Mouse (Mus musculus) embryonic facial prominence, embryonic 13.5 days (tissue): ENCODE results near the gene Tmcc3. TPM values are rescaled to one million over a fixed set of nuclear protein-coding genes. Genes with fewer than 3 reads are reported as not detected.

Source experiments
- ATAC-seq: fragments of 200-750 bp; cut with Nextera tagmentation; 2 replicates; pipeline ENCODE4 v1.8.0; 2017; ENCODE audit warnings: low read depth; ENCODE audit not compliant: insufficient number of reproducible peaks, insufficient read depth, low FRiP score, low TSS enrichment
- H3K27ac ChIP-seq: fragments of 300-500 bp; sonication (generic); 2 replicates; pipeline ENCODE4 v1.5.1; 2015; ENCODE audit warnings: moderate library complexity, mild to moderate bottlenecking, inconsistent platforms
- H3K27me3 ChIP-seq: fragments of 300-500 bp; sonication (generic); 2 replicates; pipeline ENCODE4 v1.6.1; 2015; ENCODE audit warnings: mild to moderate bottlenecking, inconsistent platforms
- H3K36me3 ChIP-seq: fragments of 300-500 bp; sonication (generic); 2 replicates; pipeline ENCODE4 v1.6.1; 2015; ENCODE audit warnings: mild to moderate bottlenecking, inconsistent platforms
- H3K4me1 ChIP-seq: fragments of 300-500 bp; sonication (generic); 2 replicates; pipeline ENCODE4 v1.6.1; 2015; ENCODE audit warnings: inconsistent platforms
- H3K4me2 ChIP-seq: fragments of 300-500 bp; sonication (generic); 2 replicates; pipeline ENCODE4 v1.6.1; 2015; ENCODE audit warnings: moderate library complexity, mild to moderate bottlenecking, inconsistent platforms
- H3K4me3 ChIP-seq: fragments of 300-500 bp; sonication (generic); 2 replicates; pipeline ENCODE4 v1.5.1; 2015; ENCODE audit warnings: mild to moderate bottlenecking, inconsistent platforms
- H3K9ac ChIP-seq: fragments of 300-500 bp; sonication (generic); 2 replicates; pipeline ENCODE4 v1.6.1; 2015; ENCODE audit warnings: mild to moderate bottlenecking, inconsistent platforms
- H3K9me3 ChIP-seq: fragments of 300-500 bp; sonication (generic); 2 replicates; pipeline ENCODE4 v1.6.1; 2016; ENCODE audit warnings: inconsistent platforms
- WGBS: fragments of 180-500 bp; shearing (Covaris S2); methylation state at CpG from one replicate; pipeline ENCODE4 v1.1.7; 2015; ENCODE audit warnings: mixed read lengths; 5-methylcytosine and 5-hydroxymethylcytosine counted together
- polyA plus RNA-seq: library from polyadenylated mRNA; unstranded; fragments of >200 nt; fragmentation: Nextera tagmentation; extraction: Ambion mirVana; gene quantifications from 2 replicates; pipeline ENCODE4 v1.2.1, GENCODE M21; 2015

Gene Tmcc3
- polyA plus RNA-seq, 1 experiment from 2014 or later, result 5.9 TPM

- no peak overlapping the region for H3K27ac ChIP-seq
- no peak for ATAC-seq
- no peaks in the 10 kb centered on the region for H3K36me3 ChIP-seq
- H3K27me3 ChIP-seq, result peaks cover 4% of the 10 kb centered on the region; the same call in 1 of the 2 replicates
- no peak overlapping the region for H3K4me2 ChIP-seq
- H3K9ac ChIP-seq, result no peak overlapping the region
- H3K4me3 ChIP-seq, result no peak overlapping the region
- WGBS, result 76% methylated on average over 8 of the region's 8 CpGs
- peaks cover 10% of the 10 kb centered on the region for H3K4me1 ChIP-seq
- 0 out of 2 replicates have a peak, but pooled peaks cover 3% of the 10 kb centered on the region for H3K9me3 ChIP-seq
Observed at GRCm38 (mm10) chr10:94461871-94462270, 150.1 kb downstream of the Tmcc3 start.

- Histone ChIP-seq H3K27ac (no peak overlapping the region), H3K4me3 (no peak overlapping the region), H3K27me3 (peaks cover 2% of the 10 kb centered on the region; the same call in 1 of the 2 replicates), H3K4me2 (no peak overlapping the region), H3K9me3 (0 out of 2 replicates have a peak, but pooled peaks cover 3% of the 10 kb centered on the region), H3K36me3 (no peaks in the 10 kb centered on the region), H3K9ac (no peak overlapping the region), H3K4me1 (peaks cover 8% of the 10 kb centered on the region)
- ATAC-seq, result no peak
- 74% methylated on average over 15 of the region's 15 CpGs for WGBS
Observed at GRCm38 (mm10) chr10:94462386-94463064, 150.8 kb downstream of the Tmcc3 start.

DNA sequence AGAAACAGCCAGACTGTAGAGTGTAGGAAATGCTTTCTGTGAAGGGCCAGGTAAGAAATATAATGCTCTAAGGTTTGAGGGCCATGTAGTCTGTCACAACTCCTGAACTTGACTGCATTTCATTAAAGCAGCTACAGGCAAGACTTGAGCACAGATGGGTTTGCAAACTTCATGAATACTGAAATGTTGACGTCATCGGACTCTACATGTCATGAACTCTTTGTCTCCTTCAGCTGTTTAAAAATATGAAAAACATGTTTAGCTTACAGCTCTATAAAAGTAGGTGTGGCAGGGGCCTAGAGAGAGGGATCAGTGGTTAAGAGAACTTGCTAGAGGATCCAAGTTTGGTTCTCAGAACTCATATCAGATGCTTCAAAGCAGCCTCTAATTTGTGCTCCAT is 151.7 kb downstream of the Tmcc3 start:
- no peak for ATAC-seq
- Histone ChIP-seq H3K27ac (no peak overlapping the region), H3K9ac (no peak overlapping the region), H3K27me3 (peaks cover 2% of the 10 kb centered on the region; the same call in 1 of the 2 replicates), H3K4me3 (no peak overlapping the region), H3K36me3 (no peaks in the 10 kb centered on the region), H3K4me2 (no peak overlapping the region), H3K4me1 (peaks cover 4% of the 10 kb centered on the region; the same call in 1 of the 2 replicates), H3K9me3 (0 out of 2 replicates have a peak, but pooled peaks cover 3% of the 10 kb centered on the region)
- WGBS, result 67% methylated on average over 2 of the region's 2 CpGs

- H3K27me3 ChIP-seq, result no peaks in the 10 kb centered on the region
- H3K4me2 ChIP-seq, result no peak overlapping the region
- no peaks in the 10 kb centered on the region; the same call in 1 of the 2 replicates for H3K4me1 ChIP-seq
- no peak overlapping the region for H3K9ac ChIP-seq
- no peak for ATAC-seq
- no peak overlapping the region for H3K4me3 ChIP-seq
- WGBS, result 88% methylated on average over 6 of the region's 6 CpGs
- H3K9me3 ChIP-seq, result 0 out of 2 replicates have a peak, but pooled peaks cover 3% of the 10 kb centered on the region
- H3K36me3 ChIP-seq, result no peaks in the 10 kb centered on the region
- H3K27ac ChIP-seq, result no peak overlapping the region
Observed at GRCm38 (mm10) chr10:94465646-94466045, 153.9 kb downstream of the Tmcc3 start.

DNA sequence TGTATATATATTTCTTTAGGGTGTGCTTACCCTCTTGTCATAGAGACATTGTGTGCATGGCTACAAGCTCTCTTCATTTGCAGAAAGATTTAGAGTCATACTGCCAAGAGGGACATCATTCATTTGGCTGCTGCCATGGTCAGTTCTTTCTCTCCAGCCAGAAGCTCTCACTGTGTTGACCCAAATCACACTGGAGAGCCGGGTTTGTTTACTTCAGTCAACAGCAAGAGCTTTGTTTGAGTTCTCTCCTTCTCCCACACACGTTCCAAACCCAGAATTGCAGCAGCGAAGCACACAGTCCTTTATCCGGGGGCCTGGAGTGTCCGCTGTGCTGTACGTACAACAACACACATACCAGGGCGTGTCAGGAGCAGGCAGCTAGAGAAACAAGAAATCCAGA is 154.6 kb downstream of the Tmcc3 start:
- no peak overlapping the region for H3K4me2 ChIP-seq
- H3K9ac ChIP-seq, result no peak overlapping the region
- no peaks in the 10 kb centered on the region for H3K27me3 ChIP-seq
- no peak for ATAC-seq
- H3K9me3 ChIP-seq, result 0 out of 2 replicates have a peak, but pooled peaks cover 2% of the 10 kb centered on the region
- no peak overlapping the region for H3K27ac ChIP-seq
- H3K4me3 ChIP-seq, result no peak overlapping the region
- 76% methylated on average over 7 of the region's 7 CpGs for WGBS
- H3K4me1 ChIP-seq, result no peaks in the 10 kb centered on the region; the same call in 1 of the 2 replicates
- no peaks in the 10 kb centered on the region for H3K36me3 ChIP-seq

- ATAC-seq, result no peak
- H3K27me3 ChIP-seq, result no peaks in the 10 kb centered on the region
- H3K27ac ChIP-seq, result no peak overlapping the region
- no peak overlapping the region for H3K4me2 ChIP-seq
- 66% methylated on average over 8 of the region's 8 CpGs for WGBS
- H3K4me3 ChIP-seq, result no peak overlapping the region
- no peak overlapping the region for H3K9ac ChIP-seq
- H3K9me3 ChIP-seq, result no peaks in the 10 kb centered on the region
- no peaks in the 10 kb centered on the region for H3K4me1 ChIP-seq
- H3K36me3 ChIP-seq, result no peaks in the 10 kb centered on the region
Observed at GRCm38 (mm10) chr10:94471487-94471886, 159.7 kb downstream of the Tmcc3 start.

DNA sequence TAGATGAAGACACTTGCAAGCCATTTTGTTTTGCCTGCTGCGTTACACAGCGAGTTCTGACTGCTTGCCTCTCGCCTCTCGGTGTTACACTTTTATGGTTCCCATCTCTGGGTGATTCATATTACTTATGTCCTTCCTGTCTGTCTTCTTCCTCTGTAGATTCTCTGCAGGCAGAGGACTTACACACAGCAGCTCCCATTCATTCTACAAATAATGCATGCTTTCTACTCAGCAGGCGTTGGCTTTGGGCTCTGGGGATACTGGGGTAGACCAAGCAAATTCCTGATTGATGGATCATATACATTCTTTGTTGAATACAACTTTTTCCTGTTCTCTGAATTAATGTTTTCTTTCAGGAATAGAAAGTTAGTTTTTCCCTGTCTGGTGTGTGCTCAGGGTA is 161.8 kb downstream of the Tmcc3 start:
- no peak for ATAC-seq
- Histone ChIP-seq H3K27ac (no peak overlapping the region), H3K4me3 (no peak overlapping the region), H3K9me3 (no peaks in the 10 kb centered on the region), H3K36me3 (no peaks in the 10 kb centered on the region), H3K4me1 (no peaks in the 10 kb centered on the region), H3K9ac (no peak overlapping the region), H3K27me3 (no peaks in the 10 kb centered on the region), H3K4me2 (no peak overlapping the region)
- 74% methylated on average over 5 of the region's 5 CpGs for WGBS

- H3K36me3 ChIP-seq, result no peaks in the 10 kb centered on the region
- no peaks in the 10 kb centered on the region for H3K9me3 ChIP-seq
- ATAC-seq, result no peak
- no peaks in the 10 kb centered on the region for H3K4me1 ChIP-seq
- H3K4me2 ChIP-seq, result no peak overlapping the region
- no peak overlapping the region for H3K9ac ChIP-seq
- 88% methylated on average over 5 of the region's 5 CpGs for WGBS
- H3K27me3 ChIP-seq, result no peaks in the 10 kb centered on the region
- no peak overlapping the region for H3K27ac ChIP-seq
- no peak overlapping the region for H3K4me3 ChIP-seq
Observed at GRCm38 (mm10) chr10:94474185-94474584, 162.4 kb downstream of the Tmcc3 start.

- peaks cover 6% of the 10 kb centered on the region; the same call in 1 of the 2 replicates for H3K9me3 ChIP-seq
- H3K9ac ChIP-seq, result no peak overlapping the region
- H3K36me3 ChIP-seq, result no peaks in the 10 kb centered on the region
- WGBS, result 84% methylated on average over 13 of the region's 13 CpGs
- H3K27me3 ChIP-seq, result no peaks in the 10 kb centered on the region
- H3K27ac ChIP-seq, result no peak overlapping the region
- H3K4me1 ChIP-seq, result no peaks in the 10 kb centered on the region
- no peak for ATAC-seq
- H3K4me2 ChIP-seq, result no peak overlapping the region
- H3K4me3 ChIP-seq, result no peak overlapping the region
Observed at GRCm38 (mm10) chr10:94477366-94478225, 165.8 kb downstream of the Tmcc3 start.

DNA sequence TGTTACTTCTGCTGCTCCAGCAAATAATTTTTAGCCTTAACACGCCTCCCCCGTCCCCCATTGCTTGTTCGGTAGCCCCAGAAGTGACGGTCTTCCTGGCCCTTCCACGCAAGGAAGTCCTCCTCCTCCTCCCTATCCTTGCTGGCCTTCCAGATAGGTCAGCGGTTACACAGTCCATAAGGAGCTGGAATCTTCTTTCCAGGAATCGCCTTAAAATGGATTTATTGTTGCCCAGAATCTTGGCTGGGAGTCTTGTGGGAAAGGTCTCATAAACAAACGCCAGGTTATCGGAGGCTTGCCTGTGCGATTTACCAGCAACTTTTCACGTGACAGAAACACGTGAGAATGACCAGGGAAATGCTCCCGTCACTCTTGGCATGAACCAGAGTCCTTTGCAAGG is 167.9 kb downstream of the Tmcc3 start:
- 86% methylated on average over 13 of the region's 13 CpGs for WGBS
- no peaks in the 10 kb centered on the region for H3K36me3 ChIP-seq
- H3K27me3 ChIP-seq, result no peaks in the 10 kb centered on the region
- H3K4me2 ChIP-seq, result no peak overlapping the region
- H3K4me1 ChIP-seq, result no peaks in the 10 kb centered on the region
- peaks cover 6% of the 10 kb centered on the region; the same call in 1 of the 2 replicates for H3K9me3 ChIP-seq
- H3K27ac ChIP-seq, result no peak overlapping the region
- H3K4me3 ChIP-seq, result no peak overlapping the region
- H3K9ac ChIP-seq, result no peak overlapping the region
- ATAC-seq, result no peak

DNA sequence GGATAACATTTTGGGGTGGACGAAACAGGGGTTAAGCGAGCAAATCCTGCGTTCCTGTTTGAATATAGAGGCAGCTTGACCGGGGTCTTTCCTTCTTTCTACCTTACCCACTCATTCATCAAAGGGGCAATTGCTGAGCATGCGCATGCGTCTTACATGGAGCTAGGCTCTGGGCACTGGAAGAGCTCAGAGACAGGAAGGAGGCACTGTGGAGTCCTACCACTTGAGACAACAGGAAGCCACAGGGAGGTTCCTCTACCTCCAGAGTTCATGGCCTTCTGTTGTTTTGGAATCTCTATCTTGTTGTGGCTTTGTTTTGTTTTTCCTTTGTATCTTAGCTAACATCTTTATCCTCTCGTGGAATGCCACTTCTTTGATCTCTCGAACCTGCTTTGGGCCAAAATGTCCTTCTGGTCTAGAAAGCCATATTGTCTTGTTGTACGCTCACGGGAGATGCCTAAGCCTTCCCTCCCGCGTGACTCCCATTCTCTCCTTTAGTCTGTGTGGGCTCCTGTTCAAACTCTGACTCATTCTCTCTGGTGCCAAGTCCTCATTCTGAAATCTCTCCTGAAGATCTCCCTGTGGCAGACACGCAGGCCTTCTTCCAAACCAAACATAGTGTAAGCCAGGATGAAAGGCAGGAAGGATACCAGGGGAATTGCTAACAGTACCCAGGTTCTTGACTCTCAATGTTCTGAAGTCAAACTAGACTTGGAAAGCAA is 168.8 kb downstream of the Tmcc3 start:
- no peak overlapping the region for H3K9ac ChIP-seq
- H3K9me3 ChIP-seq, result peaks cover 6% of the 10 kb centered on the region; the same call in 1 of the 2 replicates
- H3K4me2 ChIP-seq, result no peak overlapping the region
- H3K27me3 ChIP-seq, result no peaks in the 10 kb centered on the region
- no peaks in the 10 kb centered on the region for H3K36me3 ChIP-seq
- H3K4me3 ChIP-seq, result no peak overlapping the region
- ATAC-seq, result no peak
- WGBS, result 86% methylated on average over 13 of the region's 13 CpGs
- H3K4me1 ChIP-seq, result no peaks in the 10 kb centered on the region
- H3K27ac ChIP-seq, result no peak overlapping the region
